Mouse (Mus musculus): Measurements from ENCODE around the gene Evi5.

Gene Evi5

GRCm38 (mm10) chr5:107873330-107873729 lies 1.6 kb downstream of the Evi5 start:
- DNase-seq (ENCODE audit: low read depth): peak; percentile 59

GRCm38 (mm10) chr5:107869701-107870100 lies 5.2 kb downstream of the Evi5 start:
- DNase-seq (ENCODE audit: low read depth): no peak

- peak; percentile 73 for DNase-seq (ENCODE audit: low read depth)
Measured at GRCm38 (mm10) chr5:107868905-107869424, 5.9 kb downstream of the Evi5 start.

GRCm38 (mm10) chr5:107867970-107868904 lies 6.7 kb downstream of the Evi5 start:
- DNase-seq (ENCODE audit: low read depth): peak; percentile 55

- DNase-seq (ENCODE audit: low read depth): peak; percentile 53
Measured at GRCm38 (mm10) chr5:107866127-107867126, 8.5 kb downstream of the Evi5 start.

- DNase-seq (ENCODE audit: low read depth): no peak
Measured at GRCm38 (mm10) chr5:107863971-107864370, 10.9 kb downstream of the Evi5 start.

- no peak for DNase-seq (ENCODE audit: low read depth)
Measured at GRCm38 (mm10) chr5:107858963-107859362, 15.9 kb downstream of the Evi5 start.

GRCm38 (mm10) chr5:107855546-107855945 lies 19.4 kb downstream of the Evi5 start:
- DNase-seq (ENCODE audit: low read depth): no peak

GRCm38 (mm10) chr5:107854556-107854955 lies 20.4 kb downstream of the Evi5 start:
- no peak for DNase-seq (ENCODE audit: low read depth)

GRCm38 (mm10) chr5:107853807-107854206 lies 21.1 kb downstream of the Evi5 start:
- no peak for DNase-seq (ENCODE audit: low read depth)

- no peak for DNase-seq (ENCODE audit: low read depth)
Measured at GRCm38 (mm10) chr5:107848964-107849363, 25.9 kb downstream of the Evi5 start.

- DNase-seq (ENCODE audit: low read depth): no peak
Measured at GRCm38 (mm10) chr5:107847817-107848216, 27.1 kb downstream of the Evi5 start.

GRCm38 (mm10) chr5:107847349-107847748 lies 27.6 kb downstream of the Evi5 start:
- no peak for DNase-seq (ENCODE audit: low read depth)

GRCm38 (mm10) chr5:107840549-107841238 lies 34.2 kb downstream of the Evi5 start:
- no peak for DNase-seq (ENCODE audit: low read depth)

GRCm38 (mm10) chr5:107838891-107839644 lies 35.8 kb downstream of the Evi5 start:
- no peak for DNase-seq (ENCODE audit: low read depth)

- no peak for DNase-seq (ENCODE audit: low read depth)
Measured at GRCm38 (mm10) chr5:107834287-107834686, 40.6 kb downstream of the Evi5 start.

- DNase-seq (ENCODE audit: low read depth): no peak
Measured at GRCm38 (mm10) chr5:107831351-107831750, 43.6 kb downstream of the Evi5 start.

GRCm38 (mm10) chr5:107829998-107830560 lies 44.8 kb downstream of the Evi5 start, which contains the start of gene Ube2d2b:
Ube2d2b (plus strand) TSS chr5:107830099.
- no peak for DNase-seq (ENCODE audit: low read depth)

GRCm38 (mm10) chr5:107822521-107822920 lies 52.4 kb downstream of the Evi5 start:
- DNase-seq (ENCODE audit: low read depth): no peak

- DNase-seq (ENCODE audit: low read depth): no peak
Measured at GRCm38 (mm10) chr5:107814651-107815050, 60.3 kb downstream of the Evi5 start.

Measured in c-Kit-positive CD71-positive TER-119-negative erythroid progenitor cells, embryonic 14.5 days (primary cell).